Mouse (Mus musculus) liver, adult 2 months (tissue): ENCODE data around the gene Cx3cr1. TPM values are rescaled to one million over a fixed set of nuclear protein-coding genes. Genes with fewer than 3 reads are reported as not detected.

Source experiments
- DNase-seq: peaks from one replicate; pipeline ENCODE4 v3.0.0-alpha.2; 2011; ENCODE audit warnings: low read depth, low spot score; ENCODE audit errors: extremely low read depth
- H3K27ac ChIP-seq: fragments of 200-500 bp; replicated peaks from 2 replicates; pipeline ENCODE4 v1.5.1; 2012; ENCODE audit warnings: low read depth, mild to moderate bottlenecking, control low read depth, inconsistent platforms, low read length; ENCODE audit not compliant: insufficient read depth
- H3K27me3 ChIP-seq: fragments of 200-500 bp; 2 replicates; pipeline ENCODE4 v1.6.1; 2012; ENCODE audit warnings: mild to moderate bottlenecking, moderate library complexity, low read length, inconsistent platforms; ENCODE audit not compliant: control insufficient read depth, insufficient read depth
- H3K36me3 ChIP-seq: fragments of 200-500 bp; 2 replicates; pipeline ENCODE4 v1.6.1; 2012; ENCODE audit warnings: low read length, inconsistent platforms; ENCODE audit not compliant: control insufficient read depth, insufficient read depth
- H3K4me1 ChIP-seq: fragments of 200-500 bp; 2 replicates; pipeline ENCODE4 v1.6.1; 2011; ENCODE audit warnings: low read length; ENCODE audit not compliant: control insufficient read depth, insufficient read depth
- H3K4me3 ChIP-seq: fragments of 200-500 bp; 2 replicates; pipeline ENCODE4 v1.5.1; 2011; ENCODE audit warnings: low read depth, mild to moderate bottlenecking, control low read depth, low read length, moderate library complexity; ENCODE audit not compliant: insufficient read depth
- H3K79me2 ChIP-seq: fragments of 200-500 bp; 2 replicates; pipeline ENCODE4 v1.6.1; 2012; ENCODE audit warnings: inconsistent platforms, mild to moderate bottlenecking, low read length, moderate library complexity; ENCODE audit not compliant: control insufficient read depth, insufficient read depth
- H3K9ac ChIP-seq: fragments of 200-500 bp; 2 replicates; pipeline ENCODE4 v1.6.1; 2012; ENCODE audit warnings: low read depth, mild to moderate bottlenecking, control low read depth, inconsistent platforms, low read length
- CTCF ChIP-seq: fragments of 200-500 bp; IDR thresholded peaks from 2 replicates; pipeline ENCODE4 v1.5.1; 2011; ENCODE audit warnings: low read depth, low read length, control low read depth
- POLR2A ChIP-seq: fragments of 200-500 bp; IDR thresholded peaks from 2 replicates; pipeline ENCODE4 v1.6.1; 2011; ENCODE audit warnings: low read length, control low read depth; ENCODE audit not compliant: insufficient read depth; ENCODE audit errors: extremely low read depth
- WGBS: fragments of 180-500 bp; shearing (Covaris S2); methylation state at CpG from one replicate; pipeline ENCODE4 v1.1.7; 2018; 5-methylcytosine and 5-hydroxymethylcytosine counted together
- polyA plus RNA-seq: library from polyadenylated mRNA; depleted of rRNA; stranded (reverse); fragments of >200 nt; gene quantifications from 2 replicates; pipeline ENCODE4 v1.2.3, GENCODE M21; 2012
- total RNA-seq: library from RNA; depleted of rRNA; stranded (reverse); fragments of >200 nt; gene quantifications from 2 replicates; pipeline ENCODE4 v1.2.3, GENCODE M21; 2014

Gene Cx3cr1
- total and polyA plus RNA-seq, 2 experiments = 0.09 to 0.39 TPM

- peaks cover 33% of the 10 kb centered on the region for H3K4me1 ChIP-seq
- peaks cover 57% of the 10 kb centered on the region for H3K79me2 ChIP-seq
- TF ChIP-seq CTCF (no peak), POLR2A (no peak)
- H3K36me3 ChIP-seq = peaks cover 16% of the 10 kb centered on the region
- no peak overlapping the region for H3K4me3 ChIP-seq
- no peak for DNase-seq
- no peak overlapping the region for H3K27ac ChIP-seq
- H3K9ac ChIP-seq = no peak overlapping the region
- no peaks in the 10 kb centered on the region for H3K27me3 ChIP-seq
- WGBS = 55% methylated on average over 9 of the region's 9 CpGs
Measured at GRCm38 (mm10) chr9:119978151-119978810, 91.4 kb downstream of the Cx3cr1 start.

GRCm38 (mm10) chr9:119977557-119978060 lies 92.1 kb downstream of the Cx3cr1 start:
- peak; percentile 46 for DNase-seq

GRCm38 (mm10) chr9:119976704-119977556 lies 92.7 kb downstream of the Cx3cr1 start:
- 62% methylated on average over 17 of the region's 17 CpGs for WGBS
- no peak overlapping the region; the same call in 1 of the 2 replicates for H3K9ac ChIP-seq
- no peak for DNase-seq
- no peak overlapping the region for H3K4me3 ChIP-seq
- peaks cover 46% of the 10 kb centered on the region for H3K79me2 ChIP-seq
- TF ChIP-seq POLR2A (no peak), CTCF (no peak)
- H3K27me3 ChIP-seq = no peaks in the 10 kb centered on the region
- peak overlapping the region; percentile 32; the same call in 1 of the 2 replicates for H3K27ac ChIP-seq
- peaks cover 36% of the 10 kb centered on the region for H3K4me1 ChIP-seq
- H3K36me3 ChIP-seq = peaks cover 21% of the 10 kb centered on the region

More at GRCm38 (mm10) chr9:119977557-119978060, 92.1 kb downstream of the Cx3cr1 start:
- H3K79me2 ChIP-seq = peaks cover 50% of the 10 kb centered on the region
- no peak for TF ChIP-seq POLR2A
- no peak for TF ChIP-seq CTCF
- H3K4me1 ChIP-seq = peaks cover 33% of the 10 kb centered on the region
- no peaks in the 10 kb centered on the region for H3K27me3 ChIP-seq
- peak overlapping the region; percentile 32; the same call in 1 of the 2 replicates for H3K27ac ChIP-seq
- WGBS = 23% methylated on average over 5 of the region's 5 CpGs
- H3K36me3 ChIP-seq = peaks cover 16% of the 10 kb centered on the region
- H3K4me3 ChIP-seq = no peak overlapping the region
- H3K9ac ChIP-seq = no peak overlapping the region

- Histone ChIP-seq H3K9ac (no peak overlapping the region), H3K27ac (no peak overlapping the region), H3K27me3 (no peaks in the 10 kb centered on the region), H3K79me2 (peaks cover 31% of the 10 kb centered on the region), H3K36me3 (peaks cover 25% of the 10 kb centered on the region), H3K4me1 (peaks cover 34% of the 10 kb centered on the region), H3K4me3 (no peak overlapping the region)
- DNase-seq = no peak
- no peak for TF ChIP-seq CTCF
- TF ChIP-seq POLR2A = no peak
- WGBS = 59% methylated on average over 4 of the region's 4 CpGs
Measured at GRCm38 (mm10) chr9:119975286-119975685, 94.4 kb downstream of the Cx3cr1 start.

GRCm38 (mm10) chr9:119974609-119975008 lies 95.1 kb downstream of the Cx3cr1 start:
- peaks cover 25% of the 10 kb centered on the region for H3K36me3 ChIP-seq
- H3K9ac ChIP-seq = no peak overlapping the region
- WGBS = 79% methylated on average over 5 of the region's 5 CpGs
- H3K79me2 ChIP-seq = peaks cover 26% of the 10 kb centered on the region
- DNase-seq = no peak
- peak; percentile 44 for TF ChIP-seq CTCF
- no peak for TF ChIP-seq POLR2A
- H3K4me3 ChIP-seq = no peak overlapping the region
- no peaks in the 10 kb centered on the region for H3K27me3 ChIP-seq
- no peak overlapping the region for H3K27ac ChIP-seq
- peaks cover 29% of the 10 kb centered on the region for H3K4me1 ChIP-seq
